Mouse (Mus musculus) embryo, embryonic 10 days (tissue): ENCODE measurements at regions not wholly inside any gene's neighbourhood (a gene's known extent, or its start where the extent isn't known, plus 50 kb on each side); places are given as distances from the start of the nearest gene placed in this dataset.

ENCODE experiments used
- DNase-seq: peaks from one replicate; pipeline ENCODE4 v3.0.0-alpha.2; 2015; ENCODE audit warnings: low spot score

DNA sequence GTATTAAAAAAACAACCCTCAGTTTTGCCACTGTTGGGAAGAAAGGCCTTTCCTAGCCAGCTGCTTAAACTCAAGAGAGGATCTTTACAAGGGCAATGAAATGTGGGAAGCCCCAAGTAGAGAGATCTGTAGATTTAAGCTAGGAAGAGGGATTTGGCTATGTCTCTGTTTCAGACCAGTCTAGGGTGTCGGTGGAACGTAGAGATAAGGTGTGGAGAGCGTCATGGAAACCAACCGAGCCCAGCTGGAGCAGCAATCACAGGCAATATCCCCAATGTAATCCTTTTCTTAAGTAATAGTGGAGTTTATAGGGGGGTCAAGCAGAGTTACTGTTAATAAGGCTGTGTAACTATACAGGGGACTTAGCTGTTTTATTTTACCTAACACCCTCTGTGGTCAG, 204.6 kb upstream of the Mme start:
- DNase-seq: no peak

DNA sequence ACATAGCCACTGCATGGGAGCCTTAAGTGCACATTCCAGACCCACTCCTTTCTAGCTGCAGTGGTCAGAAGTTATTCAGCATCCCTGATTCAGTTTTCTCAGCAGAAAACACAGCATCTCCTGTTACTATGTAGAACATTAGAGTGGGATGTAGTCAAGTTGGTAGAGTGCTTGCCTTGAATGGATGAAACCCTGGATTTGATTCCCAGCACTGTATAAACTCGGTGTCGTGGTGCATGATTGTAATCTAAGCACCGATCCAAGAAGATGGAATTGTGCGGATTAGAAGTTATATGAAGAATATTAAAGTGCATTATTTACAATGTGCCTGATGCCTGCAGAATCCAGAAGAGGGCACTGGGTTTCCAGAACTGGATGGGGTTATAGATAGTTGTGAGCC, 170.6 kb upstream of the Mme start:
- no peak for DNase-seq

DNA sequence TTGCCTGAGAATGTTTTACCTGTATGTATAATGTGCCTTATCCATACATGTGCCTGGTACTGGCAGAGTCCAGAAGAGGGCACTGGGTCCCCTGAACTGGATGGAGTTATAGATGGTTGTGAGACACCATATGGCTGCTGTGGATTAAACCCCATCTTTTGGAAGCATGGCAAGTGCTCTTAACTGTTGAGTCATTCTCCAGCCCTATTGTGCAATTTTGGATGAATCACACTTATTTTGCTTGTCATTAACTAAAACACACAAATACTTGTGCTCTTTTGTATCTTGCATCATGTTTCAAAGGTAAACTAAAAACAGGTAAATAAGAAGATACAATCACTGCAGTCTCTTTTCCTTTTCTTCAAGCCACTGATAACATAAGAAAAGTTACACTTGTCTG, 168.3 kb upstream of the Mme start:
- DNase-seq: no peak

DNA sequence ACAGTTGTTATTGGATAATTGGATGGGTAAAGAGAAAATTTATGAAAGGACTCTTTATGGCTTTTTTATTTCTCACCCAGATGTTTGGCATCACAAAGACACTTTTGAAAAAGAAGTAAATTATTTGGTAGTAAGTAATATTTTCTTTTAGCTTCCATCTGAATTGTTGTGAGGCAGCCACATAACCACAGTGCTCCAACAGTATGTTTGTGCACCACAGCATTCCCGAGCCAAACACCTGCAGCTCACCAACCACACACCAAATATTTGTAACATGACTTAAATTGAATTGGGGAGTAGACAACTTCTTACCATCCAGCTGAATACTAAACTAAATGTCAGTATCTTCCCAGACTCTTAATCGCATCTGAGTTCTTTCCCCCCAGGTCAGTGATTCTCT, 163.2 kb upstream of the Mme start:
- no peak for DNase-seq

DNA sequence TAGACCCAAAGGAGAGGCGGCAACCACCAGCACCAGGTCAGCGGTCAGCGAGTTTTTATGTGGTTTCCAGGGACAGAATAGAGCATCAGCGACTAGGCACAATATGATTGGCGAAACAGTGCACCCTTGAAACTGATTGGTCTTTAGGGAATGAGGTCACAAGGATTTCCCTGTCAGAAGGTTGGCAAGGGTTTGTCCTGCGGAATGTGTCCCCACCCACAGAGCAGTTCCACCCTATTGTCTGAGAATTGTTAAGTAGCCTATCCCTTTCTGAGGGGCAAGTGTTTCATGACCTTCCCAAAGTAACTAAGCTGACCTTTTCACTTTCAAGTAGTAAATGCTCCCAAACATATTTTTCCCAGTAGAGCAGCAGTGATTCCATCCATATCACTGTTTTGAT, 159.2 kb upstream of the Mme start:
- no peak for DNase-seq

DNA sequence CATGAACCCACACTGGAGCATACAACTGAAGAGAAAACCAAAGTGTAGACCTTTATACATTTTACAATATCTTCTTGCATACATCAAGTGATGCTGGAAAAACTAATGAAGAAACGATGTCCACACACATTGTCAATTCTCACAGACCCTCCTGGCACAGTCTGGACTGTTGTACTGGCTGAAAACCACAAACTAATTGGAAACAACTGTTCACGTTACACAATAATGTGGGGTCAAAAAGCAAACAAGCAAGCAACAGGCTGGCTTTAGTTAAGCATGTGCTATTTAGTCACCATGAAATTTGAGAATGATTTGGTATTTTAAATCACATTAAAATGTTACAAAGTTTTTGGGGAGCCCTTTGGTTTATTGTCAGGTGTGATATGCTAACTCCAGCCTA, 155.9 kb upstream of the Mme start:
- peak; percentile 25 for DNase-seq

DNA sequence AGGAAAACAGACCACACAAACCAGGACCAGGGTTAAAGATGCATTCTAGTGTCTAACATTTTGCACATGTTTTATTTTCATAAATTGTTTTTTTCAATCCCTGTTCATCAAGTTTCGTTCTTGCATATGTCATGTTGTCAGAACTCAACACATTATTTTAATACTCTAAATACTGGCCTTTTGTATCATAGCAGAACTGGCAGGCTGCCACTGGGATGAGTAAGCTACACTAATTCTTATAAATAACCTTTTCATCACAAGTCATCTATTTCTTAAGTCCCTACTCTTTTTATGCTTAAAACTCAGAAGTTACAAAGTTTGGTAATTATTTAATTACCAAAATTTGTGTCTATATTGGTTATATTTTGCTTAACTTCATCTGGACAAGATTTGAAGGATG, 148.4 kb upstream of the Mme start:
- DNase-seq: no peak

DNA sequence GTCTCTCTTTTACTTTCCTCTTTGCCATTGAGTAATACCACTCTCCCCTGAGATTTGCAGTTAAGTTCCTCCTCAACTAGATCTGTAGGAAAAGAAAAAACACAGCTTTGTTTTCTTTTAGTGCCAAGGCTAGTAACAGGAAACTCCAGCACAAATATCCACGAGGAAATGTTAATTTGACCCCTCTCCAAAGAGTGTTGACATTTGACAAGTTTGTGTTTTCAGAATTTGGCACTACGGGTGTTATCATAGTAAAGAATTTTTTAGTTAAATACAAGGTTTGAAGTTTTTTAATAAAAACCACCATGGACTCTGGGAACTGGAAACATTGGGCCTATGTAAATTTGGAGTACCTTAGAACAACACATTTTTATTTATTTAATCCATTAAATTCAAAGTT, 126.1 kb upstream of the Mme start:
- DNase-seq: peak; percentile 3

DNA sequence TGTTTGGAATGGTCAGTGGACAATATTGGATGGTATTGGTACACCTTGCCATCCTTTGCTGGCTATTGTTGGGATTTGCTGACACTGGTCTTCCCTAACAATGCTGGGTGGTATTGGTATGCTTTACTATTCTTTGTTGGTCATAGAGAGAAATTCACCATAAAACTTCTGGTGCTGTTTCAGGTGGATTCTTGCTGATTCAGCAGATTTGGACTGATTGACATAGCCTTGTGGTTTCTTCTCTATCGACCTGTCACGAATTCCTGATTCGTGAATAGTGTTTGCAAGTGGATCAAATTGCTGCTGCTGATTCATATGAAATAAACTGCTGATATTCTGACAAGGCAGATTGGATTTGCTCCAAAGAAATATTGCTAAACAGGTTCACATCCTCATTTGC, 109.5 kb upstream of the Mme start:
- DNase-seq: no peak

DNA sequence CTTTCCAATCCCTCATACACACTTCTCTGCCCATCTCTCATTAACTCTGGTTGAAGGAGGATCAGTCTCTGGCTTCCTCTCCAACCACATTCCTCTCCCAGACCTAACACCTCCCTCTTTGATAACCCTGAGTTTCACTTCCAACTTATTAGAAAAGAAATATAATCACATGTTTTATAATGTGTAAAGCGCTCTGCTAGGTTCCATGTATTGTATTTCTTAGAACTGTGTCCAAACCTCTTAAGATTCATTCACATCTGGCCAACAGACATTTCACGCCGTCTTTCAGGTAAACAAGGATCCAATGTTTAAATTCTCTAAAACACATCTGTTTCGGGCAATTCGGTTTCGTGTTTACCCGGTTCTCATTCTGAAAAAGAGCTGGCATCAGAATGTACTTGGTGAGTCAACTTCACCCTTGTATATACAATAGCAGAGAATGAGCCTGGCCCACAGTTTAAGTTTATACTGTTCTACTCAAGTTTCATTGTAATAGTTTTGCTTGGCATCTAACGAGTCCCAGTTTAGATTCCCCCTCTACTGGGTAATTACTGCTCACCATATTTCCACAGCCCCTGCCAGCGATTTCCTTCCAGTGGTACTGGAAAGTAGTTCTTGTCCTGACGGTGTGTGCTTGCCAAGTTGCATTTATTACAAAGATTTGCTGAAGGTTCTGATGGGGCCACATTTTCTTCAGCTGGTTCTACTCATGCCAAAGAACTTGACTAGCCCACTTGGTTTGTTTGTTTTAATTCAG, 103.8 kb upstream of the Mme start:
- DNase-seq: no peak

DNA sequence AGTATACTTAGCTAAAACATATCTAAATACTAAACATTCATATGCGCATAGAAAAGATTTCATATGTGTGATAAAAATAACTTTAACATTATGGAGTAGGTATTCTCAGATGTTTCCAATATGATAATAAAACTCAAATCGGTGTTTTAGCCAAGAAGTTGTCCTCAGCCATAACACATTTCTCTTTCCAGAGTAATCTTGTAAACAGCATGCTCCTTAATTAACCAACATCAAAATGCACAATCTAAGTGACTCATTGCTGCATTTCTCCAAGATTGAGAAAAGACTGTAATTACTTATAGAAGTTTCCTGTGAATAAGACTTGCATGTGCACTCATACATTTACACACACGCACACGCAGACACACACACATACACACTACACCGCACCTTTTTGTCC, 95.1 kb upstream of the Mme start:
- DNase-seq: no peak

DNA sequence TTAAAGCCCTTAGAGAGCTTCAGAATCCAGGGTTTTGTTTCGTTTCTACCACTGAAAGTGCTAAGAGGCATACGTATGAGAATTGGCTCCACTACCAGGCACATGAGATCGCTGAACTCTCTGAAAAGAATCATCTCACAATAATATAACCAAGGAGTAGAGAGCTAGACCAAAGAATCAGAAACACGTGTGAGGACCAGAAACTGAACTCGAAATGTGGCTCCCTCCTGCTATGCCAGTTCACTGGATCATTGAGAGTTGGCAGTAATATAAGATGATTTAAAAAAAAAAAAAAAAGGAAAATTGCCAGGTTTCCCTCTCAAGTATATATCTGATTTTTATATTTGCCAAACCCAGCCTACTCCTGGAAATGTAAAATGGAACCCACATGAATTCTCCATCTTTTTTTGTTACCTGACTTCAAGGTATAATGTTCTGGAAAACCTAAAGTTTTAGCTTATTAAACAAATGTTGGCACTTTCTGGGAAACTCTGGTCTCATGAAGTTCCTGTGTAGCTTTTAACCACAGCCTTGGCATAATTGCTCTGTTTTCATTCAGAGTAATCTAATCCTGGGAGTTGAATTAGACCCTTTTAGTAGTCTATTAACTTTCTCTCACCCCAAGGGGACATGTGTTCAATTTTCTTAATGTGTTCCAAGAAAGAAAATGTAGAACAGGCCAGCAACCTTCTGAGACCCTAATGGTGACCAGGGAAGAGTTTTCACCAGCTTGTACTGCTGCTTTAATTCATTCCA, 58.7 kb upstream of the Mme start:
- DNase-seq: peak; percentile 6

DNA sequence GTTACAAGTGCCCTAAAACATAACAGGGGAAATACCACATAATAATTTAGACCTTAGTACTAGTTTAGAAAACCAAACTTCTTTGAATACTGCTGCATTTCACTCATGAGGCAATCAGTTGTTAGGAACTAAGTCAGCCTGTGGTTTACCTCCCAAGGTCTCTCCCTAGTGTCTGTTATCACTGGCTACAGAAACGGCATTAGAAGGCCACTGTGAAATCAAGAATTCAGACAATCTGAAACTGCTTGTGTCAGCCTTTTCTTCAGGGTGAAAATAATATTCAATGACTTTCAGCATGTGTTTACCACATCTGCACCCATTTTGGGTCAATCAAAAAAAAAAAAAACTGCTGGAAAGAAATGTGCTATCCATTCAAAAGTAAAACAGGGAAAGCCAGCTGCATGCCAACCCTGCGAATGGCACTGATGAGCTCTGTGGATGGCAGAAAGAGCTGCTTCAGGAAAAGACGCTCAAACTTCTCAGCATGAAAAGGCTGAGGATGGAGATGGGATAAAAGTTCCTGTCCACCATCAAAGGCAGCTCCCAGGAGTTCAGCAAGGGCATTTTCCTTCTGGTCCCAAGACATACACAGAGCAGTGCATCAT, 53.4 kb upstream of the Mme start:
- no peak for DNase-seq
